Mouse (Mus musculus) kidney, embryonic 14.5 days (tissue): ENCODE results near the gene H2-T3. TPM values are rescaled to one million over a fixed set of nuclear protein-coding genes. Genes with fewer than 3 reads are reported as not detected.
A peak's percentile ranks its signal among the peaks of the same experiment; 100 is the strongest.
"Not testable (repeated sequence)": the region's sequence is repeated elsewhere in the genome, so short reads cannot be mapped to it uniquely, and the experiment has no call there.

Experiments used
- ATAC-seq: fragments of 200-750 bp; cut with Nextera tagmentation; 2 replicates; pipeline ENCODE4 v1.8.0; 2017; ENCODE audit warnings: moderate number of reproducible peaks, mild to moderate bottlenecking, moderate TSS enrichment, moderate library complexity; ENCODE audit not compliant: low FRiP score, low TSS enrichment
- H3K27ac ChIP-seq: fragments of 300-500 bp; sonication (generic); 2 replicates; pipeline ENCODE4 v1.5.1; 2014; ENCODE audit warnings: low read depth, mild to moderate bottlenecking, low read length, moderate library complexity, mixed read lengths
- H3K27me3 ChIP-seq: fragments of 300-500 bp; sonication (generic); 2 replicates; pipeline ENCODE4 v1.6.1; 2014; ENCODE audit warnings: mild to moderate bottlenecking, low read length; ENCODE audit not compliant: control insufficient read depth, insufficient read depth
- H3K36me3 ChIP-seq: fragments of 300-500 bp; sonication (generic); 2 replicates; pipeline ENCODE4 v1.6.1; 2014; ENCODE audit warnings: low read length, mixed read lengths; ENCODE audit not compliant: control insufficient read depth, insufficient read depth
- H3K4me1 ChIP-seq: fragments of 300-500 bp; sonication (generic); 2 replicates; pipeline ENCODE4 v1.6.1; 2014; ENCODE audit warnings: low read length, mixed read lengths; ENCODE audit not compliant: control insufficient read depth, insufficient read depth
- H3K4me2 ChIP-seq: fragments of 300-500 bp; sonication (generic); replicated peaks from 2 replicates; pipeline ENCODE4 v1.6.1; 2014; ENCODE audit warnings: low read depth, mild to moderate bottlenecking, low read length
- H3K4me3 ChIP-seq: fragments of 300-500 bp; sonication (generic); 2 replicates; pipeline ENCODE4 v1.5.1; 2014; ENCODE audit warnings: mild to moderate bottlenecking, low read length
- H3K9ac ChIP-seq: fragments of 300-500 bp; sonication (generic); 2 replicates; pipeline ENCODE4 v1.6.1; 2014; ENCODE audit warnings: low read depth, mild to moderate bottlenecking, low read length, moderate library complexity
- H3K9me3 ChIP-seq: fragments of 300-500 bp; sonication (generic); 2 replicates; pipeline ENCODE4 v1.6.1; 2016; ENCODE audit warnings: low read length; ENCODE audit not compliant: control insufficient read depth
- WGBS: fragments of 180-500 bp; shearing (Covaris S2); extraction: QIAGEN DNeasy Blood & Tissue Kit; methylation state at CpG from one replicate; pipeline ENCODE4 v1.1.7; 2014; 5-methylcytosine and 5-hydroxymethylcytosine counted together
- polyA plus RNA-seq: library from polyadenylated mRNA; unstranded; fragments of >200 nt; fragmentation: Nextera tagmentation; extraction: Ambion mirVana; gene quantifications from 2 replicates; pipeline ENCODE4 v1.2.1, GENCODE M21; 2014

Gene H2-T3
- polyA plus RNA-seq, 1 experiment from 2014 or later, result not detected

- WGBS, result 51% methylated on average over 4 of the region's 4 CpGs
- peaks cover 53% of the 10 kb centered on the region for H3K27me3 ChIP-seq
Measured at GRCm38 (mm10) chr17:36151200-36151599, 38.9 kb downstream of the H2-T3 start.

GRCm38 (mm10) chr17:36148468-36148867, 41.6 kb downstream of the H2-T3 start:
- peaks cover 55% of the 10 kb centered on the region for H3K27me3 ChIP-seq

More at GRCm38 (mm10) chr17:36151200-36151599, 38.9 kb downstream of the H2-T3 start:
- H3K4me1 ChIP-seq, H3K36me3 ChIP-seq, H3K9me3 ChIP-seq, H3K4me2 ChIP-seq, H3K4me3 ChIP-seq, ATAC-seq, H3K9ac ChIP-seq, H3K27ac ChIP-seq: not testable (repeated sequence)

GRCm38 (mm10) chr17:36146937-36147336, 43.1 kb downstream of the H2-T3 start:
- not testable (repeated sequence) for H3K27ac ChIP-seq, H3K4me2 ChIP-seq, ATAC-seq, H3K9me3 ChIP-seq, H3K4me1 ChIP-seq, H3K4me3 ChIP-seq, H3K36me3 ChIP-seq, H3K9ac ChIP-seq
- peaks cover 53% of the 10 kb centered on the region for H3K27me3 ChIP-seq
- 89% methylated on average over 1 of the region's 1 CpGs for WGBS

More at GRCm38 (mm10) chr17:36148468-36148867, 41.6 kb downstream of the H2-T3 start:
- H3K27ac ChIP-seq, H3K9me3 ChIP-seq, H3K4me2 ChIP-seq, H3K9ac ChIP-seq, ATAC-seq, H3K4me1 ChIP-seq, H3K36me3 ChIP-seq, H3K4me3 ChIP-seq: not testable (repeated sequence)
- 75% methylated on average over 5 of the region's 5 CpGs for WGBS

- ATAC-seq, H3K27ac ChIP-seq, H3K36me3 ChIP-seq, H3K4me1 ChIP-seq, H3K9ac ChIP-seq, H3K9me3 ChIP-seq: not testable (repeated sequence)
- Histone ChIP-seq H3K27me3 (peaks cover 55% of the 10 kb centered on the region), H3K4me2 (peak overlapping the region; percentile 41; the same call in 1 of the 2 replicates), H3K4me3 (peak overlapping the region; percentile 33)
- WGBS, result 1% methylated on average over 11 of the region's 13 CpGs
Measured at GRCm38 (mm10) chr17:36145861-36146156, 44.3 kb downstream of the H2-T3 start.

DNA sequence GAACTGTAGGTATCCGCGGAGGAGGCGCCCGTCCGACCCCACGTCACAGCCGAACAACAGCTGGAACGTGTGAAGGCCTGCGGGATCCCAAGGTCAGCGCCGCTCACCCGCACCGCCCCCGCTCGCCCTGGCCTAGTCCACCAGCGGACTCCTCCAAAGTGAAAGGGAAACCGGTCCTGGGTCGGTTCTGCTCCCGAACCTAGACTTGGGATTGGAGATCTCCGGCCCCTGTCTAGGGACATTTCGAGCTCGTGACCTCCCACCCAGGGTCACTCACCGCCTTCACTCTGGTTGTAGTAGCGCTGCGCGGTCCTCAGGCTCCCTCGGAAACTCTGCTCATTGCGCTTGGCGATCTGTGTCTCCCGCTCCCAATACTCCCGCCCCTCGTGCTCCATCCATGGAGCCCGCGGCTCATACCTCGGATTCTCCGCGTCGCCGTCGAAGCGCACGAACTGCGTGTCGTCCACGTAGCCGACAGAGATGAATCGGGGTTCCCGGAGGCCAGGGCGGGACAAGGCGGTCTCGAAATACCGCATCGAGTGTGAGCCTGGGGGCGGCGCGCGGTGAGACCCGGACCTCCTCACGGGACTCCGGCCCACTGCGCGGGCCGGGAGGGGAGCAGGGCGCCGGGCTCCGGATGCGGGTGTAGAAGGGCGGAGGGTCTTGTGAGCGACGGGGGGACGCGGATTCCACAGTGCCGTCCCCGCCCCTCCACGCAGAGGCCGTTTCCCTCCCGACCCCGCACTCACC, 44.8 kb downstream of the H2-T3 start:
- no peak for ATAC-seq
- Histone ChIP-seq H3K27me3 (peaks cover 55% of the 10 kb centered on the region), H3K9me3 (no peaks in the 10 kb centered on the region), H3K4me3 (peak overlapping the region; percentile 33), H3K9ac (no peak overlapping the region), H3K36me3 (no peaks in the 10 kb centered on the region), H3K4me2 (peak overlapping the region; percentile 41), H3K27ac (no peak overlapping the region), H3K4me1 (peaks cover 6% of the 10 kb centered on the region; the same call in 1 of the 2 replicates)
- WGBS, result 2% methylated on average over 70 of the region's 78 CpGs

DNA sequence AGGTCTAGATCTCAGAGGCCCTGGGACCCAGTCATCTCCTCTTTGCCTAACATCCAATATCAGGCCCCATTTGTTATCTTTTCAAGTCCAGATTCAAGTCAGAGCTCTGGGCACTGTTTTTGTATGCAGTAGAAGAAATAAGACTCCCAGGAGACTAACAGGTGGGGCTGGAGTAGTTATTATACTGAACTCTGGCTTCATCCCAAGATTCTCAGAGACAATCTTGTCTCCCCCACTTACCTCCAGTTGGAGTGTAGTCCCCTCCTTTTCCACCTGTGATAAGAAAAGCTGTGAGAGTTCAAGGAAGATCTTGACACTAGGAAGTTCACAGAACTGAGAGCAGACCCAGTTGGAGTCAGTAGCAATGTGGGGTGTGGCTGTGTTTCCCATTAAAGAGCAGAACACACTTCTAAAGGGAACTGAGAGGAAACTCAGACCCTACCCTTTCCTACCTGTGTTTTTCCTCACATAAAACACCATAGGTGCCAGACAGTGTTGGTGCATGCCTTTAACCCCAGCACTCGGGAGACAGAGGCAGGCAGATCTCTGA, 53.7 kb downstream of the H2-T3 start:
- 90% methylated on average over 1 of the region's 1 CpGs for WGBS
- not testable (repeated sequence) for H3K4me2 ChIP-seq, H3K4me3 ChIP-seq, H3K36me3 ChIP-seq, H3K4me1 ChIP-seq, H3K9ac ChIP-seq, H3K9me3 ChIP-seq, H3K27ac ChIP-seq, ATAC-seq
- H3K27me3 ChIP-seq, result peaks cover 13% of the 10 kb centered on the region; the same call in 1 of the 2 replicates

Other genes with a start within 250 kb of the H2-T3 start
- 74.6 and 97.8 TPM in 2 replicates for gene Abcf1, start 220.5 kb downstream of the H2-T3 start, polyA plus RNA-seq
- gene Gnl1, start 210.4 kb downstream of the H2-T3 start, polyA plus RNA-seq, result 35.0 and 44.5 TPM in 2 replicates
- 34.5 and 40.1 TPM in 2 replicates for gene Prr3, start 210.1 kb downstream of the H2-T3 start, polyA plus RNA-seq
- 2.5 and 4.0 TPM in 2 replicates for gene H2-T24, start 169.7 kb downstream of the H2-T3 start, polyA plus RNA-seq
- 3.0 and 3.7 TPM in 2 replicates for gene H2-T23, start 157.4 kb downstream of the H2-T3 start, polyA plus RNA-seq
- gene H2-T22, start 147.5 kb downstream of the H2-T3 start, polyA plus RNA-seq, result 11.2 and 12.0 TPM in 2 replicates
- not detected in 2 replicates for gene Gm6034, start 147.3 kb downstream of the H2-T3 start, polyA plus RNA-seq
- not detected in 2 replicates for gene Gm11127, start 131.9 kb downstream of the H2-T3 start, polyA plus RNA-seq
- gene Gm19684, start 68.6 kb downstream of the H2-T3 start, polyA plus RNA-seq, result not detected in 2 replicates
- gene Gm7030, start 60.9 kb downstream of the H2-T3 start, polyA plus RNA-seq, result not detected in 2 replicates
- not detected in 2 replicates for gene Gm8909, start 21.8 kb downstream of the H2-T3 start, polyA plus RNA-seq
- gene Rpp21, start 67.8 kb upstream of the H2-T3 start, polyA plus RNA-seq, result 120 and 163 TPM in 2 replicates
- gene Trim39, start 82.0 kb upstream of the H2-T3 start, polyA plus RNA-seq, result 11.5 and 16.7 TPM in 2 replicates
- gene H2-M10.2, start 96.2 kb upstream of the H2-T3 start, polyA plus RNA-seq, result 0.19 TPM in 1 of 2 replicates, not detected in the other
- not detected in 2 replicates for gene H2-M10.1, start 135.9 kb upstream of the H2-T3 start, polyA plus RNA-seq
- not detected in 2 replicates for gene H2-M10.3, start 178.1 kb upstream of the H2-T3 start, polyA plus RNA-seq